Comparison of ENCODE assay signal across 8 mouse cellular contexts in the genomic region with DNA sequence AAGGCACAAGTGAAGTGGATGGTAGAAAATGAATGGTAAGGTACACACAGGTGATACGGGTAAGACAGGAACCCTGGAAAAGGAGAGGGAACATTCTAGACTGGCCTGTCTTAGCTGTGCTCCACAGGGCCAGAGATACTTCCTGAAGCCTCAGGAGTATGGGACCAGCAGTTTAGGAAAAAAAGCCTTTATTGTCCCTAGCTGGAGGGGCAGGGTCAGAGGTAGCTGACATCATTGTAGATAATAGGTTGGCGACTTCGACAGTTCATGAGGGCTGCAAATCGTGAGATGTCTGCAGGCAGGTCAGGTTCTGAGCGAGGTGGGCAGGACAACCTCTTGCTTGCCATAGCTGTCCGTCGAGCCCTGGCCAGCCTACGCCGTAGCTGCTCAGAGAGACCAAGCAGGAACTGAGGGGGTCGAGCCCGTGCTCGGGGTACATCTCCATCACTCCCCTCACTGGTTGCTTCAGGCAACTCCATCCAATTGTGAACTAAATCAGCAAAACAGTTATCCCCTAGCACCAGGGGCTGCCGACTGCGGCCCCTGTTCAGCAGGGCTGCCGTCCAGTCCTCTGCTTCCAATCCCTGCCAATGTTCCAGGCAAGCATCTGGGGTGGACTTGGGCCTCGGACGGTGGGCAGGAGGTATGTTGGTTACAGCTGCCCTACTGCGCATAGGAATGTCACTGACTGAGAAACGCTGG. TPM values are rescaled to one million over a fixed set of nuclear protein-coding genes. Genes with fewer than 3 reads are reported as not detected.
A peak's percentile ranks its signal among the peaks of the same experiment; 100 is the strongest.
DNase-seq lines count a peak whose midpoint lies in the region; ATAC-seq lines count a peak whose summit lies in the region.

No protein-coding gene starts in this region.

- H3K4me3 ChIP-seq in erythroblast, embryonic 14.5 days (replicated peaks): peak overlapping the region; percentile 78
- peak overlapping the region; percentile 64 for H3K4me3 ChIP-seq in hindbrain, embryonic 11.5 days (ENCODE audit: low read depth, low read length)
- H3K4me3 ChIP-seq in liver, embryonic 16.5 days (ENCODE audit: low read depth, low read length): peak overlapping the region; percentile 91

- peak overlapping the region; percentile 89 for H3K4me2 ChIP-seq in hindbrain, embryonic 11.5 days (replicated peaks; ENCODE audit: low read depth, low read length)
- H3K4me2 ChIP-seq in liver, embryonic 16.5 days (ENCODE audit: low read depth, low read length): peak overlapping the region; percentile 97

- peaks cover 87% of the 10 kb centered on the region for H3K4me1 ChIP-seq in erythroblast, embryonic 14.5 days (ENCODE audit: control insufficient read depth)
- peaks cover 2% of the 10 kb centered on the region; the same call in 1 of the 2 replicates for H3K4me1 ChIP-seq in hindbrain, embryonic 11.5 days (replicated peaks; ENCODE audit: control insufficient read depth, insufficient read depth, low read length)
- H3K4me1 ChIP-seq in liver, embryonic 16.5 days (ENCODE audit: control insufficient read depth, low read depth, low read length): peaks cover 63% of the 10 kb centered on the region

- peak; percentile 27 for DNase-seq in embryo, embryonic 11 days
- no peak for DNase-seq in hindbrain, embryonic 11.5 days (ENCODE audit: low spot score)
- no peak for DNase-seq in frontal cortex, postnatal 10 days (ENCODE audit: low spot score in 2 of 2)
- no peak for DNase-seq in gastrocnemius, postnatal 10 days
- no peak for DNase-seq in right cerebral cortex, postnatal 36 days (ENCODE audit: low spot score in 2 of 2)

- no peaks in the 10 kb centered on the region for H3K9me3 ChIP-seq in erythroblast, embryonic 14.5 days (ENCODE audit: control insufficient read depth, low read length)
- no peaks in the 10 kb centered on the region for H3K9me3 ChIP-seq in hindbrain, embryonic 11.5 days (ENCODE audit: control insufficient read depth, low read length)
- no peaks in the 10 kb centered on the region for H3K9me3 ChIP-seq in liver, embryonic 16.5 days (replicated peaks; ENCODE audit: control insufficient read depth, low read length)

- peaks cover 65% of the 10 kb centered on the region for H3K36me3 ChIP-seq in erythroblast, embryonic 14.5 days (ENCODE audit: control insufficient read depth)
- H3K36me3 ChIP-seq in hindbrain, embryonic 11.5 days (ENCODE audit: control insufficient read depth, insufficient read depth, low read length): no peaks in the 10 kb centered on the region
- H3K36me3 ChIP-seq in liver, embryonic 16.5 days (ENCODE audit: control insufficient read depth, insufficient read depth): peaks cover 44% of the 10 kb centered on the region

- ATAC-seq in erythroblast, adult 5-6 weeks (replicated peaks; ENCODE audit: low FRiP score, poor library complexity, severe bottlenecking): no peak
- no peak for ATAC-seq in hindbrain, embryonic 11.5 days (ENCODE audit: low FRiP score)
- ATAC-seq in liver, embryonic 16.5 days (ENCODE audit: low read depth): no peak

- peaks cover 4% of the 10 kb centered on the region for H3K27me3 ChIP-seq in erythroblast, embryonic 14.5 days (ENCODE audit: control insufficient read depth)
- H3K27me3 ChIP-seq in hindbrain, embryonic 11.5 days (ENCODE audit: control insufficient read depth, insufficient read depth, low read length): peaks cover 7% of the 10 kb centered on the region
- H3K27me3 ChIP-seq in liver, embryonic 16.5 days (ENCODE audit: control insufficient read depth, insufficient read depth, low read depth, low read length): no peaks in the 10 kb centered on the region

- 60% methylated on average over 19 of the region's 19 CpGs for whole genome bisulfite sequencing in hindbrain, embryonic 11.5 days
- 21% methylated on average over 19 of the region's 19 CpGs for WGBS in liver, embryonic 16.5 days (ENCODE audit: insufficient replicate concordance)

- no peak overlapping the region; the same call in 1 of the 2 replicates for H3K9ac ChIP-seq in hindbrain, embryonic 11.5 days (ENCODE audit: low read depth, low read length)
- H3K9ac ChIP-seq in liver, embryonic 16.5 days (ENCODE audit: low read depth, low read length): peak overlapping the region; percentile 90

- H3K27ac ChIP-seq in hindbrain, embryonic 11.5 days (ENCODE audit: low read depth, low read length): peak overlapping the region; percentile 72
- H3K27ac ChIP-seq in liver, embryonic 16.5 days (ENCODE audit: low read length): peak overlapping the region; percentile 96

RNA-seq across cellular contexts. Expression of a gene that starts 1.3 kb away (rescaled TPM):
- polyA plus RNA-seq in erythroblast, embryonic 14.5 days (2012): 0.06 and 0.13 TPM in 2 replicates
- total RNA-seq in erythroblast, adult 5-6 weeks (2015; ENCODE audit: low replicate concordance): 0.96 and 4.4 TPM in 2 replicates
- total RNA-seq in erythroblast, adult 5-6 weeks (2017; ENCODE audit: low replicate concordance): 5.3 and 12.9 TPM in 2 replicates
- 1.8 and 1.9 TPM in 2 replicates for polyA plus RNA-seq in hindbrain, embryonic 11.5 days (2014; fragmentation: Nextera tagmentation; extraction: Ambion mirVana)
- 0.41 and 0.49 TPM in 2 replicates for polyA plus RNA-seq in liver, embryonic 16.5 days (2015; fragmentation: Nextera tagmentation; extraction: Ambion mirVana)
- under 1 TPM; 0.47 to 0.59 TPM for total RNA-seq in gastrocnemius, postnatal 10 days (2021)

RNA-seq across cellular contexts. Expression of a gene that starts 1.5 kb away (rescaled TPM):
- polyA plus RNA-seq in erythroblast, embryonic 14.5 days (2012): 15.9 and 16.0 TPM in 2 replicates
- 11.1 and 32.3 TPM in 2 replicates for total RNA-seq in erythroblast, adult 5-6 weeks (2015; ENCODE audit: low replicate concordance)
- 16.3 and 18.1 TPM in 2 replicates for total RNA-seq in erythroblast, adult 5-6 weeks (2017; ENCODE audit: low replicate concordance)
- polyA plus RNA-seq in hindbrain, embryonic 11.5 days (2014; fragmentation: Nextera tagmentation; extraction: Ambion mirVana): 56.4 and 61.9 TPM in 2 replicates
- 41.0 and 46.1 TPM in 2 replicates for polyA plus RNA-seq in liver, embryonic 16.5 days (2015; fragmentation: Nextera tagmentation; extraction: Ambion mirVana)
- 10 to 100 TPM in 1 of 2 experiments, 1 to 10 TPM in 1; 8.8 to 14.0 TPM for total RNA-seq in gastrocnemius, postnatal 10 days (2021)

RNA-seq across cellular contexts. Expression of a gene that starts 8.1 kb away (rescaled TPM):
- 0.24 and 0.25 TPM in 2 replicates for polyA plus RNA-seq in erythroblast, embryonic 14.5 days (2012)
- 4.4 and 11.3 TPM in 2 replicates for total RNA-seq in erythroblast, adult 5-6 weeks (2015; ENCODE audit: low replicate concordance)
- 2.5 and 17.0 TPM in 2 replicates for total RNA-seq in erythroblast, adult 5-6 weeks (2017; ENCODE audit: low replicate concordance)
- 2.9 and 3.3 TPM in 2 replicates for polyA plus RNA-seq in hindbrain, embryonic 11.5 days (2014; fragmentation: Nextera tagmentation; extraction: Ambion mirVana)
- polyA plus RNA-seq in liver, embryonic 16.5 days (2015; fragmentation: Nextera tagmentation; extraction: Ambion mirVana): 1.0 and 1.2 TPM in 2 replicates
- 1 to 10 TPM in 1 of 2 experiments, under 1 TPM in 1; 0.54 to 1.0 TPM for total RNA-seq in gastrocnemius, postnatal 10 days (2021)

RNA-seq across cellular contexts. Expression of a gene that starts 8.9 kb away (rescaled TPM):
- 14.4 and 22.3 TPM in 2 replicates for polyA plus RNA-seq in erythroblast, embryonic 14.5 days (2012)
- 392 and 403 TPM in 2 replicates for total RNA-seq in erythroblast, adult 5-6 weeks (2015; ENCODE audit: low replicate concordance)
- 364 and 493 TPM in 2 replicates for total RNA-seq in erythroblast, adult 5-6 weeks (2017; ENCODE audit: low replicate concordance)
- 7.4 and 12.4 TPM in 2 replicates for polyA plus RNA-seq in hindbrain, embryonic 11.5 days (2014; fragmentation: Nextera tagmentation; extraction: Ambion mirVana)
- polyA plus RNA-seq in liver, embryonic 16.5 days (2015; fragmentation: Nextera tagmentation; extraction: Ambion mirVana): 43.8 and 47.7 TPM in 2 replicates
- 1 to 10 TPM; 4.4 to 6.5 TPM for total RNA-seq in gastrocnemius, postnatal 10 days (2021)

RNA-seq across cellular contexts. Expression of a gene that starts 11.9 kb away (rescaled TPM):
- polyA plus RNA-seq in erythroblast, embryonic 14.5 days (2012): not detected in 2 replicates
- total RNA-seq in erythroblast, adult 5-6 weeks (2015; ENCODE audit: low replicate concordance): not detected in 2 replicates
- total RNA-seq in erythroblast, adult 5-6 weeks (2017; ENCODE audit: low replicate concordance): 2.5 and 16.9 TPM in 2 replicates
- 0.10 and 0.14 TPM in 2 replicates for polyA plus RNA-seq in hindbrain, embryonic 11.5 days (2014; fragmentation: Nextera tagmentation; extraction: Ambion mirVana)
- 0.22 and 0.48 TPM in 2 replicates for polyA plus RNA-seq in liver, embryonic 16.5 days (2015; fragmentation: Nextera tagmentation; extraction: Ambion mirVana)
- not detected for total RNA-seq in gastrocnemius, postnatal 10 days (2021)
